Mouse (Mus musculus) left cerebral cortex, postnatal 36 days (tissue): Measurements from ENCODE around the gene Cct4. TPM values are rescaled to one million over a fixed set of nuclear protein-coding genes. Genes with fewer than 3 reads are reported as not detected.

ENCODE experiments used
- DNase-seq, 2 experiments: peaks; one replicate each; pipeline ENCODE4 v3.0.0; 2021 to 2022; ENCODE audit warnings: low spot score in 2 of 2, mixed read lengths in 1 of 2
- intact Hi-C: fragments of 180-260 bp; cut with DNase I; formaldehyde crosslinking; loops from one replicate; pipeline ENCODE4 v1.15.1; 2025
- total RNA-seq, 2 experiments: library from RNA; stranded (reverse); gene quantifications; 2 replicates each; pipeline ENCODE4 v1.2.3; 2021

Cct4 gene
- total RNA-seq, 2 experiments from 2014 or later: 99.1 to 110 TPM

DNA sequence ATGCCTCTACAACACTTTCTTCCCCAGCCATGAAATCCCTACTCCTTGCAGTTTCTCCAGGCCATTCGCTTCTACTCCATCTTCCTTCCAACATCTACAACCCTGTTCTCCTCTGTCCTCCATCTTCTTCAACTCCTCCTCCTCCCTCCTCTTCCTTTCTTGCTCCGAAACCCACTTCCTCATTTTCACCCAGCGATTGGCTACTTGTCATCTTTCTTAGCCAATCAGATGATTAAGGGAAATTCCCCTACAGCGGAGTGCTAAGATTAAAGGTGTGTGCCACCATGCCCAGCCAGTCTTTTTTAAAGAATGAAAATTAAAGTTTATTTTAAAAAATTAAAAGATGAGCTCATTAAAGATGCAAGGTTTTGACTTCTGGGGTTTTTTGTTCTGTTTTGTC lies 27.6 kb downstream of the Cct4 start:
- no peak for DNase-seq
- intact Hi-C loops: no loop called here

DNA sequence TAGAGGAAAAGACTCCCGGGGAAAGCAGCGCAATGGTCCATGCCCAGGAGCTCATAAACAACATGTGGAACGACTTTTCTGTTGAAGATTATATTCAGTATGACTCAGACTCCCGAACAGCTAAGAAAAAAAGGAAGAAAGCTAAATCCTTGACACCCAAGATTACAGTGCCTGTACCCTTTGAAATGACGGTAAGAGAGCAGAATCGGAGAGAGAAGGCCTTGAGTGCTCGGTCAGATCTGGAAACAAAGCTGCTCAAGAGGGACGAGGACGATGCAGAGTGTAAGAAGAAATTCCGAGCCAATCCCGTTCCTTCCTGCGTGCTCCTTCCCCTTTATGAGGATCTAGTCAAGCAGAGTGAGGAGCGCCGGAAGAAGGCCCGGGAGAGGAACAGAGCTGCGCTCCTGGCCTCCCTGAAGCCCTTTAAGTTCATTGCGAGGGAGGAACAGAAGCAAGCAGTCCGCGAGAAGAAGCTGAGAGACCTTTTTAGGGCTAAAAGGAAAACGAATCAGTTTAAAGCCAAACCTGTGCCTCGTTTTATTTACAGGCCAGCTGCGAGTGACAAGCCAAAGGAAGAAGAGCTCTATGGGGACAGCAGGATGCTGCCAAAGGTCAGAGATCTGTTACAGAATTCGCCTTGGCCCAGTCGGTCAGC lies 29.9 kb downstream of the Cct4 start:
- no peak for DNase-seq
- intact Hi-C loops: no loop called here

DNA sequence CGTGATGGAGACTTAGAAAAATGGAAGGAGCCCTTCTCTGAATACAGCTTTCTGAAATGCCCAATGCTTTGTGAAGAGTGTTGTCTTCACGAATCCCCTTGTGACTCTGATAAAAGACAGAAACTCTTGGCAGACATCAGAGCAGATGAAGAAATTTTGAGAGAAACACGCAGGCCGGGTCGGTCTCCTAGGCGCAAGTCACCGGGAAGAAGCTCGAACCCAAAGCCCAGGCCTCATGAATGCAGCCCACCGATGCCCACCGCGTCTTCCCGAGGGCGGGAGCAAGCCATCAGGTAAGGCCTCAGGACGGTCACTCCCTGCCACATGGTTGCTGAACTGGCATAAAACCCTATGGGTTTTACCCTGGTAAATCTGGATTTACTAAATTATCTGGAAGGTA lies 30.5 kb downstream of the Cct4 start:
- DNase-seq: no peak
- intact Hi-C loops: no loop called here

DNA sequence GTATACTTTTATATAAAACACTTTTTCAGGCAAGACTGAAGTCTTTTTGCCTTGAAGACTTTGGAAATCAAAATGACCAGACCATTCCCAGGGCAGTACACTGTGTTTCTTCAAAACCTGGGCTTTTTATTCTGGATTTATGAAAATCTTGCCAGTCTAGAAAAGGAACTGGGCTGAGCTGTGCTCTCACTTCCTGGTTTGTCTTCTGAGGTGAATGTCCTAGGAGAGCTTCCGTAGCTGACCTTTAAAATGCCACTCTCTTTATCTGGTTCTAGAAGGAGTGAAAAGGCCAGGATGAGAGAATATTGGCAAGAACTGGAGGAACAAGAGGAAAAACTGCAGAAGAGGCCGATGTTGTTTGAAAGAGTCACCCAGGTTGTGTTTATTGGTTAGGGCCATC lies 32.8 kb downstream of the Cct4 start:
- intact Hi-C loops: no loop called here

DNA sequence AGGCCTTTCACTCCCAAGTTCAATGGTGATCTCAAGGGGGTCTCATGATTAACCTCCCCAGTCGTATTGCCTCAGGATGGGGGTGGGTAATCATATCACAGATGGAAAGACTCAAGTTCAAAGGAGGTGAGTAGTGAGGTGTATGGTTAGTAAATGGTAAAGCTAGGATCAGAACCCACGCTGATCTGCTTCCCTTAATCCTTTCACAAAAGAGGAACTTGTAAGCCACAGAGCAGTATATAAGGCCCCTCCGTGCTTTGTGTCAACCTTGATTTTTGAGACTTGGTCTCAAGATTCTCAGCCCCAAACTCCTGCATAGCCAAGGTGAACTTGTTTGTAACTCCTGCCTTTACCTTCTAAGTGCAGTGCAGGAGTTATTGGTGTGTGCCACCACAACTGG lies 33.9 kb downstream of the Cct4 start:
- DNase-seq: no peak
- intact Hi-C loops: no loop called here

More for the DNA sequence above, 32.8 kb downstream of the Cct4 start:
- DNase-seq: no peak

DNA sequence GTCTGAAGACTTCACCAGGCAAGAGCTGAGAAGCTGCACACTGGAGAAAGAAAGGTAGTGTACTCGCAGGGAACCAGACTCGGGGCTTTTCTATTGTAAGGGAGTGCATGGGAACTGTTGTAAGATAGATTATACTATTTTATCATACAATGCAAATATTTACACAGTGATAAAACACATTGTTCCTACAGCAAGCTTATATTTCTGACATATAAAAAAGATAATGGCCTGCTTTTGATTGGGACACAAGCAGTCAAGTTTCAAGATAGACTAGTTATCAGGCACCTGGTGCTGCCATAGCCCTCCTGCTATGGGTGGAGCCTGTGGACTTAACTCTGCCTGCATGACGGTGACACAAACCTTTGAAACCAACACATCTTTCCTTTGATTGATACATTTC lies 38.6 kb downstream of the Cct4 start:
- DNase-seq: no peak
- intact Hi-C loops: no loop called here

DNA sequence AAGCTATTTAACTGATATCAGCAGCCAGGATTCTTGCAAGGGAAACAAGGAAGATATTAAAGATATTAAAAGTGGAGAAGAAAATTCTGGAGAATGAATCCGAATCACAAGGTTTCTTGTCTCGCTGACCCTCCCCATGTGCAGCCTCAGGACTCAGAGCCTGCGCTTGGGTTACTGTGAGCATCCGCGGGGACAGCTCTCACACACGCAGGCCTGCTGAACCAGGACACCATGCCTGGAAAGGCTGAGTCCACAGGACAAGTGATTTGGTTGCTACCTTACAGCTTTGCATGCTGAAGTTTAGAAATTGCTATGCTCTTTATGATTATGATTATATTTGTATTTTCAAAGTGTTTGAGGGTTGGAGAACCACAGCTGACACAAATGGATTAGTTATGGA lies 39.1 kb downstream of the Cct4 start:
- no peak for DNase-seq
- intact Hi-C loops: no loop called here

DNA sequence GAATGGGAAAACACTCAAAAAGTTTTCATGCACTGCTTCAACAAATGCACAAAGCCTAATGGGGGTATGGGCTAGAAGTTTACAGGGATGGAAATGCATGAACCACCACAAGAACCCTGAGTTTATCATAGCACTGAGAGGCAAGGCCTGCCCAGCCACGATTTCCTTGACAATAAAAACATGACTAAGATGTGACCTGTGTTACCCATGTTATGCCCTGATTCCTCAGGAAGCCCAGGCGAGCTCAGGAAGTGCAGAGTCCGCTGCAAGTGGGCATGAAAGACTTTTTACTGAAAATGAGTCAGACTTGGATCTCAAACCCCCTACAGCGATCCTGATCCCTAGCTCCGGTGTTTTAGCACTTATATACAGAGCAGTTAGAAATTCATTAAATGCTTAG lies 56.9 kb downstream of the Cct4 start:
- no peak for DNase-seq
- intact Hi-C loops: no loop called here

DNA sequence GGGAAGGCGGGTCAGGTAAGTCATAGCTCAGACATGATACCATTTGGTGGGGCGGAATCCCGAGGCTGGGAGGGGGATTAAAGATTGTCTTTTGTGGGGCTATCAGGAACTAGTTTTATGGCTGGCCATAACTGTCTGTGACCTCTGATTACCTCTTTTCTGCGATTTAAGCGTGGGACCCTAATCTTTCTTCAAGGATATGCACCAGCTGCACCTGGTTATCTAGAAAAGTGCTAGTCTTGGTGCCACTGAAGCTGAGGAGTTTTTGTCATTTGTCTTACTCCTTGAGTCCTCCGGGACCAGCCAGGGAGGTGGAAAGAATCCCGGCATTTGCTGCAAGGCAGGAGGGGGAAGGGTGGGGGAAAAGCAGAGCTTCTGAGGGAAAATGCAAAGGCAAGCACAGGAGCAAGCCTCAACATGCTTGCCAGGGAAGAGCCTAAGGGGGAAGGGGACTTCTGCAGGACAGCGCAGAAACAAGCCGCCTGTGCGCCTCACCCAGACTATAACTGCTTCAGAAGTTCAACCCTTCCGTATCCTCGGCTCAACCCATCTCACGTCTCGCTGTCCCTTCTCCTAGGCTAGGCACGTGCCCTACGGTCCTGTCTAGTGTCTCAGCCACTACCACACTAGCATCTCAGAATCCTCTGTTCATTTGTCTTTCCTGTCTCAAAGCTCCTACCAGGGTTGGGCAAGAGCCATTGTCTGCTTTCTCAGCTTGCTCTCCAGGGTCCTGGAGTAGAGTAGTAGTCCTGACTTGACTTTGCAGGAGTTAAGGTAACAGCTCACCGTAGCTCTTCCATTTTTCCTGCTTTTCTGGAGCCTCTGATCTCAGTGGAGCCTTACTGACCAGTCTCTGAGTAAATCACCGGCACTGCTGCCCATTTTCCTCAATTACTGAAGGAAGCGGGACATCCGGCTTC lies 57.6 kb downstream of the Cct4 start:
- no peak for DNase-seq
- intact Hi-C loops: no loop called here

DNA sequence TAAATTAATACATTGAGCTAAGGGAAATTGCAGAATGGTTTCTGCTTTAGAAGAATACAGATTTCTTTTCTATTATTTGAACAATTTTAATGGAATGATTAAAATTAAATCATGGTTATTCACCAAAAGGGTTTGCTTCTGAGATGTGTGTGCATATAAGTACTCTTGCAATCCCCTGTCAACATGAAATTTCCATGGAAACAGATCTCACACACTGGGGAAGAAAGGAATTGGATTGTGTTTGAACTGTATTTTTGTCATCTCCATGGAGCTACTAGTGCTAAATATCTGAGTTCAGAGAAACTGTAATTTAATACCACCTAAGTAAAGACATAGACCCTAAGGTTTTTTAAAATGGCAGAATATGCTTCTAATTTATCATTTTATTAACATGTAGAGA lies 59.3 kb downstream of the Cct4 start:
- intact Hi-C loops: no loop called here

DNA sequence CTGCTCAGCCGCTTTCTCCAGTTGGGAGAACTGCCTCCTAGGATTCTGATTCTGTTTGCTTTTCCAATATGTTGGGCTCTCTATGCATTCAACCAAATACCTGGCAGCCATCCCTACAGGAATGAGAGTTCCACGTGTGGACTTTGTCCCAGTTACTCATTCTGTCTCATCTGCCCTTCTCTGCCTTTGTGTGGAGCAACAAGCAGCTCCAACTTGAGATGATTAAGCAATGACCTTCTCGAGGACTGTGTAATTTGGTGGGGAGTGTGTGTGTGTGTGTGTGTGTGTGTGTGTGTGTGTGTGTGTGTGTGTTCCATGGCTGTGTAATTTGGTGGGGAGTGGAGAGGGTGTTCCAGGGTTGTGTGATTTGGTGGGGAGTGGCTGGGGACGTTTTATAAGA lies 62.0 kb downstream of the Cct4 start:
- intact Hi-C loops: no loop called here
- no peak for DNase-seq

More for the DNA sequence above, 59.3 kb downstream of the Cct4 start:
- no peak for DNase-seq

Other genes starting within 250 kb of the Cct4 start
- gene B3gnt2, start 129.6 kb upstream of the Cct4 start, total RNA-seq: 10 to 100 TPM; 14.1 to 15.9 TPM
- gene Zrsr1, start 18.5 kb upstream of the Cct4 start, total RNA-seq: 10 to 100 TPM; 67.9 to 69.8 TPM
- gene Gm28048, start 8.4 kb upstream of the Cct4 start, total RNA-seq: 10 to 100 TPM in 1 of 2 experiments, 1 to 10 TPM in 1; 8.7 to 13.7 TPM
- gene Commd1, start 8.1 kb upstream of the Cct4 start, total RNA-seq: 10 to 100 TPM; 38.8 to 44.6 TPM
- 1 to 10 TPM; 2.6 to 4.4 TPM for gene Fam161a, start 17.0 kb downstream of the Cct4 start, total RNA-seq